Mouse (Mus musculus): ENCODE data around the gene Prokr2. TPM values are rescaled to one million over a fixed set of nuclear protein-coding genes. Genes with fewer than 3 reads are reported as not detected.
"Not testable (repeated sequence)": the region's sequence is repeated elsewhere in the genome, so short reads cannot be mapped to it uniquely, and the experiment has no call there.

Gene Prokr2
- polyA plus RNA-seq, 1 experiment from 2014 or later, result 2.6 TPM

GRCm38 (mm10) chr2:132290808-132291207 lies 94.4 kb downstream of the Prokr2 start:
- Histone ChIP-seq H3K27me3 (ENCODE audit: control insufficient read depth, insufficient read depth, low read length) (no peaks in the 10 kb centered on the region), H3K4me2 (no peak overlapping the region), H3K4me1 (ENCODE audit: control insufficient read depth, insufficient read depth, low read length) (peaks cover 33% of the 10 kb centered on the region), H3K27ac (ENCODE audit: low read depth, low read length) (peak overlapping the region; percentile 76; the same call in 1 of the 2 replicates), H3K4me3 (ENCODE audit: low read depth, low read length) (no peak overlapping the region), H3K9me3 (replicated peaks; ENCODE audit: control insufficient read depth, low read length) (no peaks in the 10 kb centered on the region), H3K9ac (ENCODE audit: low read depth, low read length) (no peak overlapping the region), H3K36me3 (ENCODE audit: control insufficient read depth, insufficient read depth, low read length) (peaks cover 5% of the 10 kb centered on the region; the same call in 1 of the 2 replicates)
- ATAC-seq (replicated peaks; ENCODE audit: insufficient number of reproducible peaks, low FRiP score, low TSS enrichment), result no peak
- WGBS (ENCODE audit: insufficient replicate concordance), result 67% methylated on average over 6 of the region's 6 CpGs

- not testable (repeated sequence) for H3K27me3 ChIP-seq (ENCODE audit: control insufficient read depth, insufficient read depth, low read length); H3K4me3 ChIP-seq (ENCODE audit: low read depth, low read length); H3K4me2 ChIP-seq; H3K9me3 ChIP-seq (replicated peaks; ENCODE audit: control insufficient read depth, low read length); H3K36me3 ChIP-seq (ENCODE audit: control insufficient read depth, insufficient read depth, low read length); H3K27ac ChIP-seq (ENCODE audit: low read depth, low read length); H3K9ac ChIP-seq (ENCODE audit: low read depth, low read length); ATAC-seq (replicated peaks; ENCODE audit: insufficient number of reproducible peaks, low FRiP score, low TSS enrichment)
- WGBS (ENCODE audit: insufficient replicate concordance), result 50% methylated on average over 5 of the region's 7 CpGs
- peaks cover 45% of the 10 kb centered on the region for H3K4me1 ChIP-seq (ENCODE audit: control insufficient read depth, insufficient read depth, low read length)
Measured at GRCm38 (mm10) chr2:132289213-132289612, 96.0 kb downstream of the Prokr2 start.

Other genes with a start within 250 kb of the Prokr2 start
- 8.7 and 10.2 TPM in 2 replicates for gene Slc23a2, start 240.3 kb downstream of the Prokr2 start, polyA plus RNA-seq (2014; fragmentation: Nextera tagmentation; extraction: Ambion mirVana)
- 42.1 and 44.2 TPM in 2 replicates for gene Tmem230, start 137.6 kb downstream of the Prokr2 start, polyA plus RNA-seq (2014; fragmentation: Nextera tagmentation; extraction: Ambion mirVana)
- 209 and 212 TPM in 2 replicates for gene Pcna, start 132.1 kb downstream of the Prokr2 start, polyA plus RNA-seq (2014; fragmentation: Nextera tagmentation; extraction: Ambion mirVana)
- gene Cds2, start 122.3 kb downstream of the Prokr2 start, polyA plus RNA-seq (2014; fragmentation: Nextera tagmentation; extraction: Ambion mirVana), result 13.0 and 18.5 TPM in 2 replicates
- gene Gpcpd1, start 202.3 kb upstream of the Prokr2 start, polyA plus RNA-seq (2014; fragmentation: Nextera tagmentation; extraction: Ambion mirVana), result 31.6 and 36.5 TPM in 2 replicates